Mouse (Mus musculus): ENCODE data around the gene Pde4b. TPM values are rescaled to one million over a fixed set of nuclear protein-coding genes. Genes with fewer than 3 reads are reported as not detected.

Gene Pde4b
- polyA plus RNA-seq, 1 experiment = 2.7 TPM

DNA sequence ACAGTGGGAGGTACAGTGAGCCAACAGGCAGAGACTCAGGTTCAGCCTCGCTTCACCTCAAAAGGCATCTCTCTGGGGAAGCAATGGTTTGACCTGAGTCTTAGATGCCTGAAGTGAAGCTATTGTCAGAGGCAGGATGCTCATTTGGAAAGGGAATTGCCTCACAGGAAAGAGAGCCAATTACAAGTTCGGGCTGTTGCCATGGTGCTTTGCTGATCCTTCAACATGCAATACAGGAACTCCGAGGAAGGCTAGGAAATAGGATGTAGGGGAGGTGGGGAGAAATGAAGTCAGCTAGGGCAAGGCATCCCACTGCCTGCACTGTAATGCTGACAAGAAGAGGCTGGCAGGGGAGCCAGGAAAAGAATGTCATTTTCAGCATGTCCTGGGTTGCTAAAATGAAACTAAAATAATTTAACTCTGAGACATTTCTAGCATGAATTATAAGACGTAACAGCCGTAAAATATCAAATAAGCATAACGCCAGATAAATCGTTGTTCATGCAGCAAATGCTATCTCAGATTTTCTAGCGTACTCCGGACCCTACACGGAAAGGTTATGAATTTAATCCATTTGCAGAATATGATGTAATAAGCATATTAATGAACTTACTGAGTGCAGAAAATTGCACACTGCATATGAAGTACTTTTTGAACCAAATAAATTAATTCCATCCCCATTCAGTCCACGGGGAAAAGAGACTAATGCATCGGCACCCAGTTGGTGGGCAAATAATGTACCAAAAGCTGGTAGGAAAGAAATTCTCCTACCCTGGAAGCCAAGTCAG lies 501.5 kb downstream of the Pde4b start:
- Histone ChIP-seq H3ac (ENCODE audit: control insufficient read depth, insufficient read length, low read depth) (no peak overlapping the region), H3K36me3 (ENCODE audit: control insufficient read depth, insufficient read depth) (no peaks in the 10 kb centered on the region), H3K79me3 (ENCODE audit: low read depth) (no peaks in the 10 kb centered on the region), H3K4me3 (ENCODE audit: insufficient read depth, poor library complexity, severe bottlenecking) (no peak overlapping the region), H3K27me3 (ENCODE audit: control insufficient read depth, insufficient read depth, insufficient read length) (no peaks in the 10 kb centered on the region), H3K79me2 (ENCODE audit: control insufficient read depth, insufficient read depth) (no peaks in the 10 kb centered on the region)
- no peak for TF ChIP-seq USF1 (IDR thresholded peaks at IDR 0.05; ENCODE audit: low read depth)
- no peak for TF ChIP-seq MAX (IDR thresholded peaks at IDR 0.05)
- no peak for TF ChIP-seq CEBPB (IDR thresholded peaks at IDR 0.05; ENCODE audit: low read depth)
- no peak for TF ChIP-seq MYOG (IDR thresholded peaks at IDR 0.05; ENCODE audit: control insufficient read depth, extremely low read depth, insufficient read length)
- TF ChIP-seq FOSL1 (IDR thresholded peaks at IDR 0.05; ENCODE audit: insufficient read depth, low read length, poor library complexity, severe bottlenecking) = no peak
- no peak for TF ChIP-seq MYOD1 (IDR thresholded peaks at IDR 0.05; ENCODE audit: control insufficient read depth, insufficient read length, low read depth)
- no peak for TF ChIP-seq CTCF (IDR thresholded peaks at IDR 0.05; ENCODE audit: control insufficient read depth, insufficient read depth, insufficient read length)

DNA sequence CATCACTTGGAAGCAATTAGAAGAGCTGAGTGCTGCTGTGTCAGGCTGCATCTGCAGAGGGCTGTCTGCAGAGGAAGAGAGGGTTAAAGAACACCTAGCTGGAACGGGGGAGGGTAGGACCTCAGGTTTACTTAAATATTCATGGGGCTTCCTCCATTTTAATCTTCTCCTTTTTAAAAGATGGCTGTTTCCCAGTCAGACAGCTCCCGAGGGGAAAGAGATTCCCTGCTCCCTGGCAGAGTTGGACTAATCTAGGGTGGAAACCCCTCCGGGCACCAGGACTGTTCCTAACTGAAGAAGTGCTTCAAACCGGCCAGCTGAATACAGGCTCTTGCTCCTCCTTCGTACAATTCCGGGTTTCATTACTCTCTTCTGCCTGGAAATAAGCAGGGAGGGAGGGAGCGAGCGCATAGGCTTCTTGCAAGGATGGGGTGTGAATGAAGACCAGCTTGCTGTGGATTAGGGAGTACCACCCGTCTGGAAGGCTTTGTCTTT lies 502.2 kb downstream of the Pde4b start:
- H3K36me3 ChIP-seq (ENCODE audit: control insufficient read depth, insufficient read depth) = no peaks in the 10 kb centered on the region
- TF ChIP-seq MYOD1 (IDR thresholded peaks at IDR 0.05; ENCODE audit: control insufficient read depth, insufficient read length, low read depth) (no peak), FOSL1 (IDR thresholded peaks at IDR 0.05; ENCODE audit: insufficient read depth, low read length, poor library complexity, severe bottlenecking) (no peak), USF1 (IDR thresholded peaks at IDR 0.05; ENCODE audit: low read depth) (no peak), MAX (IDR thresholded peaks at IDR 0.05) (no peak), CEBPB (IDR thresholded peaks at IDR 0.05; ENCODE audit: low read depth) (no peak), CTCF (IDR thresholded peaks at IDR 0.05; ENCODE audit: control insufficient read depth, insufficient read depth, insufficient read length) (no peak), MYOG (IDR thresholded peaks at IDR 0.05; ENCODE audit: control insufficient read depth, extremely low read depth, insufficient read length) (no peak)
- no peak overlapping the region for H3K4me3 ChIP-seq (ENCODE audit: insufficient read depth, poor library complexity, severe bottlenecking)
- H3K79me2 ChIP-seq (ENCODE audit: control insufficient read depth, insufficient read depth) = no peaks in the 10 kb centered on the region
- H3ac ChIP-seq (ENCODE audit: control insufficient read depth, insufficient read length, low read depth) = no peak overlapping the region
- no peaks in the 10 kb centered on the region for H3K27me3 ChIP-seq (ENCODE audit: control insufficient read depth, insufficient read depth, insufficient read length)
- H3K79me3 ChIP-seq (ENCODE audit: low read depth) = no peaks in the 10 kb centered on the region

DNA sequence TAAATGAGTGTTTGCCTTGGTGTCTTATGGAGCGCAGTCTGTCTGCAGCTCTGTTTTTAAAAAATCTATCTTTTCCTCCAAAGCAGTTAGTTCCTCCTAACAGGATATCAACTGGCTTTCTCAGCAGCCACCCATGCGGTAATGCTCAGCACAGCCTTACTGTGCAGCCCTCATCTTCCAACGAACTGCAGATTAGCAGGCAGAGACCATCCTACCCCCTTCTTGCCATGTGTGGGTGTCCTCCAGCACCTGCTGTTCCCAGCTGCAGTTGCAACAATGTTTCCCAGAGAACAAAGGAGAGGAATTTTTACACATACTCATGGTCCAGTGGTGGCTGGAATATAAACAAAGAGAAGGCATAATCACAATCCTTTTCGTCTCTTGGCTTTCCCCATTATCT lies 504.5 kb downstream of the Pde4b start:
- Histone ChIP-seq H3ac (ENCODE audit: control insufficient read depth, insufficient read length, low read depth) (no peak overlapping the region), H3K27me3 (ENCODE audit: control insufficient read depth, insufficient read depth, insufficient read length) (no peaks in the 10 kb centered on the region), H3K36me3 (ENCODE audit: control insufficient read depth, insufficient read depth) (no peaks in the 10 kb centered on the region), H3K79me3 (ENCODE audit: low read depth) (no peaks in the 10 kb centered on the region), H3K79me2 (ENCODE audit: control insufficient read depth, insufficient read depth) (no peaks in the 10 kb centered on the region), H3K4me3 (ENCODE audit: insufficient read depth, poor library complexity, severe bottlenecking) (no peak overlapping the region)
- TF ChIP-seq CEBPB (IDR thresholded peaks at IDR 0.05; ENCODE audit: low read depth) (no peak), USF1 (IDR thresholded peaks at IDR 0.05; ENCODE audit: low read depth) (no peak), MYOG (IDR thresholded peaks at IDR 0.05; ENCODE audit: control insufficient read depth, extremely low read depth, insufficient read length) (no peak), FOSL1 (IDR thresholded peaks at IDR 0.05; ENCODE audit: insufficient read depth, low read length, poor library complexity, severe bottlenecking) (no peak), MAX (IDR thresholded peaks at IDR 0.05) (no peak), MYOD1 (IDR thresholded peaks at IDR 0.05; ENCODE audit: control insufficient read depth, insufficient read length, low read depth) (no peak), CTCF (IDR thresholded peaks at IDR 0.05; ENCODE audit: control insufficient read depth, insufficient read depth, insufficient read length) (no peak)

DNA sequence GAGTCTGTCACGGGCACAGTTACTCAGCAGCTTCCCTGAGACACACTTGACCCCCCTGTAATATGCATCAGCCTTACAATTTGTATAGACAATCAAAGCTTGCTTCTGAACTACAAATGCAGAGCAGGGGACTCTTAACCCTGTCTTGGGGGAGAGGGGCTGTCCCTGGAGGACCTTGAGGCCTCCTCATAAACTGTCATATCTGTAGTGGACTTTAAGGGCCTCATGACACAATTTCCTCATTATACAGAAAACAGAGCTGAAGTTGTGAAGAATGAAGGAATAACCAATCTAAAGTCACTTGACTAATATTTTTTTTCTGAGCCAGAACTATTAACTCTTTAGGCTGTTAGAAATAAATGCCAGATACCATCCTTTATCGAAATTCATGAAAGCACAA lies 505.2 kb downstream of the Pde4b start:
- H3K79me2 ChIP-seq (ENCODE audit: control insufficient read depth, insufficient read depth) = no peaks in the 10 kb centered on the region
- no peak overlapping the region for H3ac ChIP-seq (ENCODE audit: control insufficient read depth, insufficient read length, low read depth)
- peaks cover 3% of the 10 kb centered on the region for H3K36me3 ChIP-seq (ENCODE audit: control insufficient read depth, insufficient read depth)
- no peak overlapping the region for H3K4me3 ChIP-seq (ENCODE audit: insufficient read depth, poor library complexity, severe bottlenecking)
- H3K27me3 ChIP-seq (ENCODE audit: control insufficient read depth, insufficient read depth, insufficient read length) = no peaks in the 10 kb centered on the region
- no peaks in the 10 kb centered on the region for H3K79me3 ChIP-seq (ENCODE audit: low read depth)
- TF ChIP-seq MYOG (IDR thresholded peaks at IDR 0.05; ENCODE audit: control insufficient read depth, extremely low read depth, insufficient read length) (no peak), CEBPB (IDR thresholded peaks at IDR 0.05; ENCODE audit: low read depth) (no peak), FOSL1 (IDR thresholded peaks at IDR 0.05; ENCODE audit: insufficient read depth, low read length, poor library complexity, severe bottlenecking) (no peak)

DNA sequence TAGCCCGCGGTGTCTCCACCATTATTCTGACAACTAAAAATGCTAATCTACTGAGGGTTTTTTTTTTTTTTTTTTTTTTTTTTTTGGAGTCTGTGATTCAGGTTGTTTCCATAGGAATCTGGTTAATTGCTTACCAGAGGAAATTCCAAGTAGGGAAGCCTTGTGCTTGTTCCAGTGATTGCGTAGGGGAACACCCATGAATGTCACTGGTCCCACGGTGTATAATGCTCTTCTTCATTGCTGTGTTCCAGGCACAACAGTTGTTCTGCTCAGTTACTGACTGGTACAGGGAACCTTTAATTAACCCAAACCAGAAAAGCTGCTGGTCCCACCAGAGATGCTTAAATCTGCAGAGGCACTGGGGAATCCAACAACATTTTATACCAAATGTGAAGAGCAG lies 506.3 kb downstream of the Pde4b start:
- H3K27me3 ChIP-seq (ENCODE audit: control insufficient read depth, insufficient read depth, insufficient read length) = no peaks in the 10 kb centered on the region
- H3K79me2 ChIP-seq (ENCODE audit: control insufficient read depth, insufficient read depth) = no peaks in the 10 kb centered on the region
- no peak overlapping the region for H3ac ChIP-seq (ENCODE audit: control insufficient read depth, insufficient read length, low read depth)
- H3K36me3 ChIP-seq (ENCODE audit: control insufficient read depth, insufficient read depth) = peaks cover 8% of the 10 kb centered on the region
- TF ChIP-seq USF1 (IDR thresholded peaks at IDR 0.05; ENCODE audit: low read depth) = no peak
- TF ChIP-seq FOSL1 (IDR thresholded peaks at IDR 0.05; ENCODE audit: insufficient read depth, low read length, poor library complexity, severe bottlenecking) = no peak
- no peak for TF ChIP-seq MYOD1 (IDR thresholded peaks at IDR 0.05; ENCODE audit: control insufficient read depth, insufficient read length, low read depth)
- TF ChIP-seq CEBPB (IDR thresholded peaks at IDR 0.05; ENCODE audit: low read depth) = no peak
- no peak for TF ChIP-seq CTCF (IDR thresholded peaks at IDR 0.05; ENCODE audit: control insufficient read depth, insufficient read depth, insufficient read length)
- no peak for TF ChIP-seq MYOG (IDR thresholded peaks at IDR 0.05; ENCODE audit: control insufficient read depth, extremely low read depth, insufficient read length)
- H3K4me3 ChIP-seq (ENCODE audit: insufficient read depth, poor library complexity, severe bottlenecking) = no peak overlapping the region
- H3K79me3 ChIP-seq (ENCODE audit: low read depth) = no peaks in the 10 kb centered on the region

Data from C2C12 (cell line).